Mouse (Mus musculus) liver, embryonic 16.5 days (tissue): Measurements from ENCODE around the gene Strip1. TPM values are rescaled to one million over a fixed set of nuclear protein-coding genes. Genes with fewer than 3 reads are reported as not detected.

Experiments
- ATAC-seq: fragments of 200-750 bp; cut with Nextera tagmentation; 2 replicates; pipeline ENCODE4 v1.8.0; 2017; ENCODE audit warnings: low read depth, mild to moderate bottlenecking, moderate number of reproducible peaks, moderate library complexity
- H3K27ac ChIP-seq: fragments of 300-500 bp; sonication (generic); 2 replicates; pipeline ENCODE4 v1.5.1; 2014; ENCODE audit warnings: mild to moderate bottlenecking, low read length
- H3K27me3 ChIP-seq: fragments of 300-500 bp; sonication (generic); 2 replicates; pipeline ENCODE4 v1.6.1; 2014; ENCODE audit warnings: low read depth, low read length, mixed read lengths; ENCODE audit not compliant: control insufficient read depth, insufficient read depth
- H3K36me3 ChIP-seq: fragments of 300-500 bp; sonication (generic); 2 replicates; pipeline ENCODE4 v1.6.1; 2014; ENCODE audit warnings: mild to moderate bottlenecking; ENCODE audit not compliant: control insufficient read depth, insufficient read depth
- H3K4me1 ChIP-seq: fragments of 300-500 bp; sonication (generic); 2 replicates; pipeline ENCODE4 v1.6.1; 2014; ENCODE audit warnings: low read depth, low read length, mixed read lengths; ENCODE audit not compliant: control insufficient read depth
- H3K4me2 ChIP-seq: fragments of 300-500 bp; sonication (generic); 2 replicates; pipeline ENCODE4 v1.6.1; 2014; ENCODE audit warnings: low read depth, low read length, mixed read lengths
- H3K4me3 ChIP-seq: fragments of 300-500 bp; sonication (generic); 2 replicates; pipeline ENCODE4 v1.5.1; 2014; ENCODE audit warnings: low read depth, mild to moderate bottlenecking, low read length
- H3K9ac ChIP-seq: fragments of 300-500 bp; sonication (generic); 2 replicates; pipeline ENCODE4 v1.6.1; 2014; ENCODE audit warnings: low read depth, low read length
- H3K9me3 ChIP-seq: fragments of 300-500 bp; sonication (generic); replicated peaks from 2 replicates; pipeline ENCODE4 v1.6.1; 2016; ENCODE audit warnings: low read length; ENCODE audit not compliant: control insufficient read depth
- WGBS: fragments of 180-500 bp; shearing (Covaris S2); extraction: QIAGEN DNeasy Blood & Tissue Kit; methylation state at CpG from one replicate; pipeline ENCODE4 v1.1.7; 2014; ENCODE audit not compliant: insufficient replicate concordance; 5-methylcytosine and 5-hydroxymethylcytosine counted together
- polyA plus RNA-seq: library from polyadenylated mRNA; unstranded; fragments of >200 nt; fragmentation: Nextera tagmentation; extraction: Ambion mirVana; gene quantifications from 2 replicates; pipeline ENCODE4 v1.2.1, GENCODE M21; 2015

Gene Strip1
- polyA plus RNA-seq, 1 experiment from 2014 or later: 8.7 TPM

GRCm38 (mm10) chr3:107577810-107578390 is 53.6 kb downstream of the Strip1 start:
- no peak overlapping the region for H3K4me3 ChIP-seq
- no peaks in the 10 kb centered on the region for H3K36me3 ChIP-seq
- WGBS: 13% methylated on average over 3 of the region's 3 CpGs
- H3K4me1 ChIP-seq: peaks cover 5% of the 10 kb centered on the region; the same call in 1 of the 2 replicates
- no peak overlapping the region for H3K27ac ChIP-seq
- no peaks in the 10 kb centered on the region for H3K9me3 ChIP-seq
- no peak overlapping the region for H3K4me2 ChIP-seq
- no peak overlapping the region for H3K9ac ChIP-seq
- H3K27me3 ChIP-seq: peaks cover 37% of the 10 kb centered on the region
- ATAC-seq: peak; percentile 83

GRCm38 (mm10) chr3:107576807-107577206 is 54.7 kb downstream of the Strip1 start:
- Histone ChIP-seq H3K4me1 (peaks cover 5% of the 10 kb centered on the region; the same call in 1 of the 2 replicates), H3K9me3 (no peaks in the 10 kb centered on the region), H3K4me3 (no peak overlapping the region), H3K9ac (no peak overlapping the region), H3K4me2 (no peak overlapping the region), H3K36me3 (no peaks in the 10 kb centered on the region), H3K27me3 (peaks cover 26% of the 10 kb centered on the region), H3K27ac (no peak overlapping the region)
- 67% methylated on average over 3 of the region's 3 CpGs for WGBS
- ATAC-seq: no peak

- no peak overlapping the region for H3K27ac ChIP-seq
- no peaks in the 10 kb centered on the region for H3K4me1 ChIP-seq
- 39% methylated on average over 2 of the region's 2 CpGs for WGBS
- H3K4me2 ChIP-seq: no peak overlapping the region
- H3K9ac ChIP-seq: no peak overlapping the region
- H3K4me3 ChIP-seq: no peak overlapping the region
- no peaks in the 10 kb centered on the region; the same call in 1 of the 2 replicates for H3K27me3 ChIP-seq
- ATAC-seq: no peak
- H3K9me3 ChIP-seq: no peaks in the 10 kb centered on the region
- no peaks in the 10 kb centered on the region for H3K36me3 ChIP-seq
These were observed 60.3 kb downstream of the Strip1 start for GRCm38 (mm10) chr3:107571205-107571604.

GRCm38 (mm10) chr3:107568721-107569120 is 62.8 kb downstream of the Strip1 start:
- Histone ChIP-seq H3K36me3 (no peaks in the 10 kb centered on the region), H3K27ac (no peak overlapping the region), H3K9ac (no peak overlapping the region), H3K4me2 (no peak overlapping the region), H3K27me3 (no peaks in the 10 kb centered on the region; the same call in 1 of the 2 replicates), H3K4me1 (no peaks in the 10 kb centered on the region), H3K9me3 (no peaks in the 10 kb centered on the region), H3K4me3 (no peak overlapping the region)
- WGBS: 44% methylated on average over 4 of the region's 4 CpGs
- no peak for ATAC-seq

GRCm38 (mm10) chr3:107567766-107568165 is 63.7 kb downstream of the Strip1 start:
- no peaks in the 10 kb centered on the region for H3K36me3 ChIP-seq
- no peaks in the 10 kb centered on the region; the same call in 1 of the 2 replicates for H3K27me3 ChIP-seq
- H3K9ac ChIP-seq: no peak overlapping the region
- no peak overlapping the region for H3K4me3 ChIP-seq
- H3K9me3 ChIP-seq: no peaks in the 10 kb centered on the region
- WGBS: 55% methylated on average over 7 of the region's 7 CpGs
- H3K4me2 ChIP-seq: no peak overlapping the region
- no peaks in the 10 kb centered on the region for H3K4me1 ChIP-seq
- H3K27ac ChIP-seq: no peak overlapping the region
- ATAC-seq: no peak

- H3K27ac ChIP-seq: no peak overlapping the region
- no peak for ATAC-seq
- H3K9me3 ChIP-seq: no peaks in the 10 kb centered on the region
- WGBS: 35% methylated on average over 3 of the region's 3 CpGs
- no peak overlapping the region for H3K9ac ChIP-seq
- H3K4me1 ChIP-seq: no peaks in the 10 kb centered on the region
- no peaks in the 10 kb centered on the region; the same call in 1 of the 2 replicates for H3K27me3 ChIP-seq
- no peak overlapping the region for H3K4me2 ChIP-seq
- H3K4me3 ChIP-seq: no peak overlapping the region
- no peaks in the 10 kb centered on the region for H3K36me3 ChIP-seq
These were observed 66.2 kb downstream of the Strip1 start for GRCm38 (mm10) chr3:107565331-107565730.

GRCm38 (mm10) chr3:107563880-107564279 is 67.6 kb downstream of the Strip1 start:
- Histone ChIP-seq H3K4me2 (no peak overlapping the region), H3K36me3 (no peaks in the 10 kb centered on the region), H3K9me3 (no peaks in the 10 kb centered on the region), H3K4me3 (no peak overlapping the region), H3K27me3 (no peaks in the 10 kb centered on the region), H3K27ac (no peak overlapping the region), H3K4me1 (no peaks in the 10 kb centered on the region), H3K9ac (no peak overlapping the region)
- WGBS: 29% methylated on average over 4 of the region's 4 CpGs
- ATAC-seq: no peak

- no peaks in the 10 kb centered on the region for H3K27me3 ChIP-seq
- H3K27ac ChIP-seq: no peak overlapping the region
- H3K4me1 ChIP-seq: no peaks in the 10 kb centered on the region
- ATAC-seq: no peak
- no peak overlapping the region for H3K4me2 ChIP-seq
- no peaks in the 10 kb centered on the region for H3K36me3 ChIP-seq
- no peak overlapping the region for H3K4me3 ChIP-seq
- WGBS: 55% methylated on average over 4 of the region's 4 CpGs
- H3K9ac ChIP-seq: no peak overlapping the region
- no peaks in the 10 kb centered on the region for H3K9me3 ChIP-seq
These were observed 68.9 kb downstream of the Strip1 start for GRCm38 (mm10) chr3:107562591-107562990.
